Mouse (Mus musculus): Measurements from ENCODE around the gene Pnpla7.

GRCm38 (mm10) chr2:25063523-25063922 lies 87.7 kb downstream of the Pnpla7 start:
- TF ChIP-seq CTCF (IDR thresholded peaks at IDR 0.05; ENCODE audit: control insufficient read depth, insufficient read depth, insufficient read length) (no peak), USF1 (IDR thresholded peaks at IDR 0.05; ENCODE audit: low read depth) (no peak), MAX (IDR thresholded peaks at IDR 0.05) (no peak), MYOG (IDR thresholded peaks at IDR 0.05; ENCODE audit: control insufficient read depth, extremely low read depth, insufficient read length) (no peak), FOSL1 (IDR thresholded peaks at IDR 0.05; ENCODE audit: insufficient read depth, low read length, poor library complexity, severe bottlenecking) (no peak)
